Mouse (Mus musculus) cerebellum, adult 18-20 months (tissue): ENCODE data around the gene Smoc1.
A peak's percentile ranks its signal among the peaks of the same experiment; 100 is the strongest.

Experiments
- DNase-seq, 2 experiments: peaks; one replicate each; pipeline ENCODE4 v3.0.0; 2021

The Smoc1 gene

GRCm38 (mm10) chr12:81138217-81138616, 111.6 kb downstream of the Smoc1 start:
- no peak for DNase-seq

- peak; percentile 40 to 44 for DNase-seq
Measured at GRCm38 (mm10) chr12:81139463-81139862, 112.9 kb downstream of the Smoc1 start.

GRCm38 (mm10) chr12:81140594-81141328, 114.2 kb downstream of the Smoc1 start:
- peak in 1 of 2 experiments; percentile 24 for DNase-seq

- DNase-seq, result no peak
Measured at GRCm38 (mm10) chr12:81141329-81141711, 114.7 kb downstream of the Smoc1 start.

GRCm38 (mm10) chr12:81142231-81142630, 115.6 kb downstream of the Smoc1 start:
- DNase-seq, result no peak

GRCm38 (mm10) chr12:81144201-81144600, 117.6 kb downstream of the Smoc1 start:
- no peak for DNase-seq

GRCm38 (mm10) chr12:81146417-81147180, 120.0 kb downstream of the Smoc1 start:
- DNase-seq, result no peak

- peak; percentile 27 to 30 for DNase-seq
Measured at GRCm38 (mm10) chr12:81147956-81148355, 121.3 kb downstream of the Smoc1 start.

GRCm38 (mm10) chr12:81150917-81151316, 124.3 kb downstream of the Smoc1 start:
- DNase-seq, result no peak

GRCm38 (mm10) chr12:81152082-81152481, 125.5 kb downstream of the Smoc1 start:
- no peak for DNase-seq

- DNase-seq, result no peak
Measured at GRCm38 (mm10) chr12:81155675-81156074, 129.1 kb downstream of the Smoc1 start.

- no peak for DNase-seq
Measured at GRCm38 (mm10) chr12:81156841-81157240, 130.2 kb downstream of the Smoc1 start.

- no peak for DNase-seq
Measured at GRCm38 (mm10) chr12:81159947-81160346, 133.3 kb downstream of the Smoc1 start.

- no peak for DNase-seq
Measured at GRCm38 (mm10) chr12:81160425-81160824, 133.8 kb downstream of the Smoc1 start.

GRCm38 (mm10) chr12:81160831-81161230, 134.2 kb downstream of the Smoc1 start:
- peak; percentile 42 to 49 for DNase-seq

- no peak for DNase-seq
Measured at GRCm38 (mm10) chr12:81161282-81161681, 134.7 kb downstream of the Smoc1 start.

GRCm38 (mm10) chr12:81163131-81163530, 136.5 kb downstream of the Smoc1 start:
- DNase-seq, result no peak

- DNase-seq, result no peak
Measured at GRCm38 (mm10) chr12:81163566-81163965, 137.0 kb downstream of the Smoc1 start.

- DNase-seq, result no peak
Measured at GRCm38 (mm10) chr12:81166092-81166491, 139.5 kb downstream of the Smoc1 start.

- DNase-seq, result no peak
Measured at GRCm38 (mm10) chr12:81166615-81167014, 140.0 kb downstream of the Smoc1 start.

GRCm38 (mm10) chr12:81167142-81167541, 140.5 kb downstream of the Smoc1 start:
- no peak for DNase-seq

GRCm38 (mm10) chr12:81168031-81168430, 141.4 kb downstream of the Smoc1 start:
- DNase-seq, result no peak

GRCm38 (mm10) chr12:81168494-81168893, 141.9 kb downstream of the Smoc1 start:
- no peak for DNase-seq

GRCm38 (mm10) chr12:81170076-81170475, 143.5 kb downstream of the Smoc1 start:
- no peak for DNase-seq
